In genomic region chr14:118551061-118551724, GRCm38 (mm10) we compare ENCODE assay signal across 7 mouse cellular contexts.
DNase-seq lines count a peak whose midpoint lies in the region; ATAC-seq and TF ChIP-seq lines count a peak whose summit lies in the region.

No protein-coding gene starts in this region.

- H3K27me3 ChIP-seq in MEL (ENCODE audit: control insufficient read depth in 1 of 2, insufficient read depth in 2 of 2, low read length in 2 of 2) = no peaks in the 10 kb centered on the region
- H3K27me3 ChIP-seq in hindbrain, embryonic 12.5 days = peaks cover 2% of the 10 kb centered on the region; the same call in 1 of the 2 replicates

- intact Hi-C loops in left cerebral cortex, postnatal 4 days (cut with DNase I) = no loop called here

- H3K4me3 ChIP-seq in MEL (ENCODE audit: control insufficient read depth in 1 of 2, insufficient read depth in 1 of 2, low read depth in 2 of 2, low read length in 2 of 2) = peak overlapping the region; percentile 60 to 61
- peak overlapping the region; percentile 38 for H3K4me3 ChIP-seq in brown adipose tissue, adult 24 weeks (ENCODE audit: insufficient read depth, low read depth, low read length)
- H3K4me3 ChIP-seq in hindbrain, embryonic 12.5 days = peak overlapping the region; percentile 14; the same call in 1 of the 2 replicates

- TF ChIP-seq EP300 in MEL (IDR thresholded peaks at IDR 0.05; ENCODE audit: low read depth in 1 of 2, low read length in 2 of 2) = no peak

- H3K4me1 ChIP-seq in MEL (ENCODE audit: control insufficient read depth in 1 of 2, insufficient read depth in 2 of 2, low read length in 2 of 2) = peaks cover 0 to 6% of the 10 kb centered on the region in 2 experiments; a peak in 2 of 4 replicates
- H3K4me1 ChIP-seq in brown adipose tissue, adult 24 weeks (ENCODE audit: control insufficient read depth, insufficient read depth, insufficient read length, low read length) = peaks cover 2% of the 10 kb centered on the region
- H3K4me1 ChIP-seq in hindbrain, embryonic 12.5 days = peaks cover 18% of the 10 kb centered on the region

- H3K36me3 ChIP-seq in MEL (ENCODE audit: control insufficient read depth in 1 of 2, insufficient read depth in 2 of 2, low read length in 2 of 2) = peaks cover 0 to 5% of the 10 kb centered on the region in 2 experiments; a peak in 2 of 4 replicates
- H3K36me3 ChIP-seq in hindbrain, embryonic 12.5 days = no peaks in the 10 kb centered on the region

- WGBS in hindbrain, embryonic 12.5 days = 38% methylated on average over 18 of the region's 18 CpGs

- H3K27ac ChIP-seq in MEL (ENCODE audit: control insufficient read depth, low read depth, low read length) = peak overlapping the region; percentile 98
- H3K27ac ChIP-seq in brown adipose tissue, adult 24 weeks (replicated peaks; ENCODE audit: low read depth, low read length) = peak overlapping the region; percentile 55
- no peak overlapping the region for H3K27ac ChIP-seq in hindbrain, embryonic 12.5 days

- H3K79me2 ChIP-seq in MEL (ENCODE audit: control insufficient read depth, insufficient read depth, low read length, poor library complexity) = no peaks in the 10 kb centered on the region

- no peaks in the 10 kb centered on the region for H3K9me3 ChIP-seq in MEL (replicated peaks; ENCODE audit: insufficient read depth, low read length)
- no peaks in the 10 kb centered on the region for H3K9me3 ChIP-seq in hindbrain, embryonic 12.5 days (replicated peaks)

- peak overlapping the region; percentile 84 for H3K9ac ChIP-seq in MEL (ENCODE audit: control insufficient read depth, low read depth, low read length, poor library complexity, severe bottlenecking)
- 0 out of 2 replicates have a peak overlapping the region, but pooled peaks have one; percentile 42 for H3K9ac ChIP-seq in hindbrain, embryonic 12.5 days

- no peak for TF ChIP-seq CTCF in MEL (IDR thresholded peaks at IDR 0.05 in 2 of 3, conservative IDR thresholded peaks at IDR 0.05 in 1 of 3; ENCODE audit: control insufficient read depth in 1 of 3, insufficient read depth in 1 of 3, low read depth in 2 of 3, low read length in 3 of 3, poor library complexity in 1 of 3, severe bottlenecking in 1 of 3)

- no peak for TF ChIP-seq RAD21 in MEL (IDR thresholded peaks at IDR 0.05; ENCODE audit: low read depth, low read length)

- no peak for ATAC-seq in hindbrain, embryonic 12.5 days (ENCODE audit: low FRiP score)

- DNase-seq in MEL (ENCODE audit: low read depth, low spot score) = peak; percentile 27
- peak; percentile 7 for DNase-seq in lung, postnatal 10 days
- no peak for DNase-seq in adrenal gland, postnatal 25 days
- DNase-seq in left cerebral cortex, postnatal 4 days = no peak
- DNase-seq in urinary bladder, postnatal 25 days (ENCODE audit: low spot score) = no peak

- no peak for TF ChIP-seq POLR2A in MEL (IDR thresholded peaks at IDR 0.05; ENCODE audit: control insufficient read depth in 1 of 2, insufficient read depth in 1 of 2, low read depth in 1 of 2, low read length in 2 of 2, poor library complexity in 1 of 2)

- peak overlapping the region; percentile 49 for H3K4me2 ChIP-seq in hindbrain, embryonic 12.5 days (replicated peaks)

TF ChIP-seq in MEL, 35 proteins besides CTCF, POLR2A, EP300 and RAD21:
- TF ChIP-seq USF1 (IDR thresholded peaks at IDR 0.05; ENCODE audit: low read depth, low read length) (no peak), SMC3 (IDR thresholded peaks at IDR 0.05; ENCODE audit: low read depth, low read length) (no peak), SIN3A (IDR thresholded peaks at IDR 0.05; ENCODE audit: low read length) (no peak), GABPA (IDR thresholded peaks at IDR 0.05; ENCODE audit: low read depth, low read length) (no peak), NELFE (IDR thresholded peaks at IDR 0.05; ENCODE audit: low read depth, low read length) (no peak), CHD1 (IDR thresholded peaks at IDR 0.05; ENCODE audit: low read depth, low read length) (no peak), CHD2 (IDR thresholded peaks at IDR 0.05; ENCODE audit: low read length) (no peak), TBP (IDR thresholded peaks at IDR 0.05; ENCODE audit: low read depth, low read length) (no peak), HCFC1 (IDR thresholded peaks at IDR 0.05; ENCODE audit: low read depth, low read length) (no peak), ZNF384 (IDR thresholded peaks at IDR 0.05; ENCODE audit: low read depth, low read length) (no peak), MYB (IDR thresholded peaks at IDR 0.05; ENCODE audit: low read depth, low read length) (no peak), RCOR1 (IDR thresholded peaks at IDR 0.05; ENCODE audit: low read depth, low read length) (no peak)

Comparison
In these comparisons a context has a peak if more than half of its experiments do, and no peak if none do; other contexts are left out.
1. DNase-seq: peak in MEL (single experiment) and lung, postnatal 10 days (single experiment); none in adrenal gland, postnatal 25 days (single experiment), left cerebral cortex, postnatal 4 days (single experiment) and urinary bladder, postnatal 25 days (single experiment).
2. Peak in every context shown above with its lines, with median percentiles within 50 percentile points of each other: H3K4me3 ChIP-seq.